Mouse (Mus musculus) MEL (cell line): Measurements from ENCODE around the gene Ap3b1.

Source experiments
- CHD2 ChIP-seq: IDR thresholded peaks from 2 replicates; pipeline ENCODE4 v1.6.1; 2011; ENCODE audit warnings: low read length, improper control_type of control experiment
- CTCF ChIP-seq, 3 experiments: IDR thresholded peaks in 2 of 3; conservative IDR thresholded peaks in 1 of 3; 2 replicates each; pipeline ENCODE4 v1.5.1; 2011 to 2012; ENCODE audit warnings: low read length in 3 of 3, low read depth in 2 of 3, mild to moderate bottlenecking in 2 of 3, improper control_type of control experiment in 1 of 3, inconsistent platforms in 1 of 3, mixed read lengths in 1 of 3, moderate library complexity in 1 of 3; ENCODE audit not compliant: control insufficient read depth in 1 of 3, insufficient read depth in 1 of 3, poor library complexity in 1 of 3, severe bottlenecking in 1 of 3
- E2F4 ChIP-seq: IDR thresholded peaks from 2 replicates; pipeline ENCODE4 v1.6.1; 2011; ENCODE audit warnings: low read depth, low read length, improper control_type of control experiment, borderline replicate concordance
- EP300 ChIP-seq, 2 experiments: IDR thresholded peaks; 2 replicates each; pipeline ENCODE4 v1.6.1; 2011; ENCODE audit warnings: improper control_type of control experiment in 2 of 2, low read length in 2 of 2, low read depth in 1 of 2, mild to moderate bottlenecking in 1 of 2
- ETS1 ChIP-seq: IDR thresholded peaks from 2 replicates; pipeline ENCODE4 v1.6.1; 2012; ENCODE audit warnings: low read depth, mild to moderate bottlenecking, inconsistent platforms, low read length, improper control_type of control experiment, moderate library complexity
- GABPA ChIP-seq: IDR thresholded peaks from 2 replicates; pipeline ENCODE4 v1.6.1; 2012; ENCODE audit warnings: low read depth, mild to moderate bottlenecking, inconsistent platforms, low read length, improper control_type of control experiment, moderate library complexity
- NELFE ChIP-seq: IDR thresholded peaks from 2 replicates; pipeline ENCODE4 v1.6.1; 2011; ENCODE audit warnings: low read depth, low read length, improper control_type of control experiment
- POLR2A ChIP-seq, 2 experiments: IDR thresholded peaks; 2 replicates each; pipeline ENCODE4 v1.6.1; 2011 to 2012; ENCODE audit warnings: low read length in 2 of 2, mild to moderate bottlenecking in 2 of 2, control low read depth in 1 of 2, improper control_type of control experiment in 1 of 2, low read depth in 1 of 2, moderate library complexity in 1 of 2; ENCODE audit not compliant: control insufficient read depth in 1 of 2, insufficient read depth in 1 of 2, poor library complexity in 1 of 2
- ZMIZ1 ChIP-seq: IDR thresholded peaks from 2 replicates; pipeline ENCODE4 v1.6.1; 2012; ENCODE audit warnings: low read depth, mild to moderate bottlenecking, inconsistent platforms, low read length, improper control_type of control experiment, moderate library complexity

DNA sequence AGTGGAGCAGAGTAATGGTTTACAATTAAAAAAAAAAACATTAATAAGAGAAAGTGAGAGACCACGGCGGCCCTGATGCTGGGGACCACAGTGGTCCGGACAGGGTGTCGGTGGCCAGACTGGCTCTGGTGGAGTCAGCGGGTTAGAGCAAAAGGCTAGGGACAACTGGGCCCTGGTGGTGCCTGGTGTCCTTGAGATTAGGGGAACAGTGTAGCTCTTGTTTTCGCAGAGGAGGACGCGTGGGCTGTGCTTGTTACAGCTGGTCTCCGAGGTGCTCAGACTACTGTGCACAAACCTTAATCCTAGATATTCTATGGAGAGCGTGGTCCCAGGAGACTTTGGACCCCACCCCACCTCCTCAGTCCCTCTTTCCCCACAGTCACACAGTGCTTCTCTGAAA lies 250.2 kb downstream of the Ap3b1 start:
- TF ChIP-seq CHD2 (no peak), CTCF (IDR thresholded peaks at IDR 0.05 in 2 of 3, conservative IDR thresholded peaks at IDR 0.05 in 1 of 3; ENCODE audit: control insufficient read depth in 1 of 3, insufficient read depth in 1 of 3, low read depth in 2 of 3, low read length in 3 of 3, poor library complexity in 1 of 3, severe bottlenecking in 1 of 3) (no peak), POLR2A (IDR thresholded peaks at IDR 0.05; ENCODE audit: control insufficient read depth in 1 of 2, insufficient read depth in 1 of 2, low read depth in 1 of 2, low read length in 2 of 2, poor library complexity in 1 of 2) (no peak), ZMIZ1 (no peak), E2F4 (no peak), NELFE (no peak), ETS1 (no peak), GABPA (no peak), EP300 (IDR thresholded peaks at IDR 0.05; ENCODE audit: low read depth in 1 of 2, low read length in 2 of 2) (no peak)
